Mouse (Mus musculus): Measurements from ENCODE around the gene Tpbgl. TPM values are rescaled to one million over a fixed set of nuclear protein-coding genes. Genes with fewer than 3 reads are reported as not detected.

Gene Tpbgl
- total RNA-seq (2021): 1 to 10 TPM; 4.7 to 5.1 TPM
- long read RNA-seq, experiment 1, transcript Tpbgl-201 (1 exons, 3,022 nt): major isoform, 13 of 13 reads
- long read RNA-seq, experiment 1, partial matches to known transcripts: 0 of 13 reads
- long read RNA-seq, experiment 1, other reads (novel, unspliced or antisense): 0 of 13 reads
- long read RNA-seq, experiment 2, transcript Tpbgl-201 (1 exons, 3,022 nt): major isoform, 18 of 18 reads
- long read RNA-seq, experiment 2, partial matches to known transcripts: 0 of 18 reads
- long read RNA-seq, experiment 2, other reads (novel, unspliced or antisense): 0 of 18 reads

- peak in 1 of 2 experiments; percentile 41 for DNase-seq (ENCODE audit: low spot score in 2 of 2)
- Histone ChIP-seq H3K4me3 (peak within 1 kb of the TSS; percentile 60), H3K27ac (peak within 1 kb of the TSS; percentile 84)
- TF ChIP-seq CTCF (conservative IDR thresholded peaks at IDR 0.05): no peak
Observed at GRCm38 (mm10) chr7:99626376-99627270, at the start of gene Tpbgl. Gene Tpbgl (minus strand): TSS chr7:99627103.

- peak overlapping the region; percentile 43; the same call in 1 of the 2 replicates for H3K27ac ChIP-seq
- H3K4me3 ChIP-seq: no peak overlapping the region
- TF ChIP-seq CTCF (conservative IDR thresholded peaks at IDR 0.05): no peak
- no peak for DNase-seq (ENCODE audit: low spot score in 2 of 2)
Observed at GRCm38 (mm10) chr7:99674890-99675289, 48.0 kb upstream of the Tpbgl start.

GRCm38 (mm10) chr7:99674209-99674608, 47.3 kb upstream of the Tpbgl start:
- Histone ChIP-seq H3K4me3 (no peak overlapping the region), H3K27ac (peak overlapping the region; percentile 59; the same call in 1 of the 2 replicates)
- no peak for DNase-seq (ENCODE audit: low spot score in 2 of 2)
- TF ChIP-seq CTCF (conservative IDR thresholded peaks at IDR 0.05): no peak

- no peak for DNase-seq (ENCODE audit: low spot score in 2 of 2)
- TF ChIP-seq CTCF (conservative IDR thresholded peaks at IDR 0.05): no peak
- no peak overlapping the region for H3K4me3 ChIP-seq
- peak overlapping the region; percentile 41; the same call in 1 of the 2 replicates for H3K27ac ChIP-seq
Observed at GRCm38 (mm10) chr7:99673188-99673587, 46.3 kb upstream of the Tpbgl start.

GRCm38 (mm10) chr7:99671544-99672435, 44.9 kb upstream of the Tpbgl start:
- Histone ChIP-seq H3K27ac (no peak overlapping the region), H3K4me3 (no peak overlapping the region)
- TF ChIP-seq CTCF (conservative IDR thresholded peaks at IDR 0.05): no peak
- DNase-seq (ENCODE audit: low spot score in 2 of 2): no peak

GRCm38 (mm10) chr7:99670915-99671314, 44.0 kb upstream of the Tpbgl start:
- no peak overlapping the region for H3K4me3 ChIP-seq
- no peak overlapping the region for H3K27ac ChIP-seq
- TF ChIP-seq CTCF (conservative IDR thresholded peaks at IDR 0.05): peak; percentile 50
- no peak for DNase-seq (ENCODE audit: low spot score in 2 of 2)

GRCm38 (mm10) chr7:99668802-99669201, 41.9 kb upstream of the Tpbgl start:
- H3K27ac ChIP-seq: 0 out of 2 replicates have a peak overlapping the region, but pooled peaks have one; percentile 18
- DNase-seq (ENCODE audit: low spot score in 2 of 2): peak in 1 of 2 experiments; percentile 31
- TF ChIP-seq CTCF (conservative IDR thresholded peaks at IDR 0.05): no peak; the same call in 1 of the 2 replicates

GRCm38 (mm10) chr7:99667096-99667495, 40.2 kb upstream of the Tpbgl start:
- Histone ChIP-seq H3K4me3 (no peak overlapping the region), H3K27ac (no peak overlapping the region)
- no peak for DNase-seq (ENCODE audit: low spot score in 2 of 2)
- TF ChIP-seq CTCF (conservative IDR thresholded peaks at IDR 0.05): no peak

More at GRCm38 (mm10) chr7:99668802-99669201, 41.9 kb upstream of the Tpbgl start:
- H3K4me3 ChIP-seq: no peak overlapping the region

GRCm38 (mm10) chr7:99665731-99666452, 39.0 kb upstream of the Tpbgl start:
- no peak for TF ChIP-seq CTCF (conservative IDR thresholded peaks at IDR 0.05)
- H3K27ac ChIP-seq: peak overlapping the region; percentile 88
- H3K4me3 ChIP-seq: no peak overlapping the region
- no peak for DNase-seq (ENCODE audit: low spot score in 2 of 2)

GRCm38 (mm10) chr7:99664571-99665485, 37.9 kb upstream of the Tpbgl start:
- TF ChIP-seq CTCF (conservative IDR thresholded peaks at IDR 0.05): no peak
- Histone ChIP-seq H3K27ac (peak overlapping the region; percentile 88), H3K4me3 (peak overlapping the region; percentile 8; the same call in 1 of the 2 replicates)
- peak; percentile 39 to 43 for DNase-seq (ENCODE audit: low spot score in 2 of 2)
